Mouse (Mus musculus): ENCODE measurements around the gene Ezr.

DNA sequence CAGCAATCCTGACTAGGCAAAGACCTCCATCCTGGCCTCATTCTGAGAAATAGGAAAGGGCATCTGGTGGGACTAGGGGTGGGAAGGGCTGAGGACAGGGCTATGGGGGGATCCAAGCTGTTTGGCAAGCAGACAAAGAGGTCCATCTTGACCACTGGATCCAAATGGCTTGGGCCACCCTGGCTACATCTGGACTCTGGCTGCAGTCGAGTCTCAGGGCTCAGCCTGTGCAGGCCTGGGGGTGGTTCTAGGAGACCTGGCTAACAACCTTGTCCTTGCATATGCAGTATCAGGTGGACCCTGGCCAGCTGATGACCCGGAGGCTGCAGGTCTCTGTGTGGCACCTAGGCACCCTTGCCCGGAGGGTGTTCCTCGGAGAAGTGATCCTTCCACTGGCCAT is 49.9 kb downstream of the Ezr start:
- TF ChIP-seq POLR2A (IDR thresholded peaks at IDR 0.05; ENCODE audit: low read depth, low read length) (no peak), CTCF (IDR thresholded peaks at IDR 0.05; ENCODE audit: extremely low read depth, insufficient read depth, insufficient read length, insufficient replicate concordance) (no peak)
